Mouse (Mus musculus) cerebral cortex, adult 2 months (tissue): ENCODE measurements around the gene Gm1113.

Experiments used
- WGBS: fragments of 180-500 bp; shearing (Covaris S2); methylation state at CpG from one replicate; pipeline ENCODE4 v1.1.7; 2018; 5-methylcytosine and 5-hydroxymethylcytosine counted together

Gene Gm1113

GRCm38 (mm10) chr9:35518169-35518568, at the start of gene Gm1113:
Gm1113 (minus strand) TSS chr9:35518269.
- 91% methylated on average over 3 of the region's 3 CpGs for WGBS

- WGBS, result 59% methylated on average over 5 of the region's 5 CpGs
These were observed 46.6 kb upstream of the Gm1113 start for GRCm38 (mm10) chr9:35564536-35565240.

GRCm38 (mm10) chr9:35561583-35561982, 43.5 kb upstream of the Gm1113 start:
- WGBS, result 87% methylated on average over 6 of the region's 6 CpGs

- 91% methylated on average over 11 of the region's 11 CpGs for WGBS
These were observed 43.0 kb upstream of the Gm1113 start for GRCm38 (mm10) chr9:35561076-35561475.

- WGBS, result under 1% methylated on average over 31 of the region's 31 CpGs
These were observed 41.2 kb upstream of the Gm1113 start for GRCm38 (mm10) chr9:35559009-35559890.

- WGBS, result under 1% methylated on average over 59 of the region's 59 CpGs
These were observed 40.4 kb upstream of the Gm1113 start, which contains the start of the genes Ddx25 and Pus3 for GRCm38 (mm10) chr9:35558257-35559008. Ddx25 (minus strand) TSS chr9:35558528. Pus3 (plus strand) TSS chr9:35558595.

GRCm38 (mm10) chr9:35556494-35557102, 38.5 kb upstream of the Gm1113 start:
- 77% methylated on average over 12 of the region's 12 CpGs for WGBS

- 81% methylated on average over 9 of the region's 9 CpGs for WGBS
These were observed 30.4 kb upstream of the Gm1113 start for GRCm38 (mm10) chr9:35548455-35548854.

- 73% methylated on average over 9 of the region's 9 CpGs for WGBS
These were observed 28.7 kb upstream of the Gm1113 start for GRCm38 (mm10) chr9:35546745-35547144.

GRCm38 (mm10) chr9:35545704-35546103, 27.6 kb upstream of the Gm1113 start:
- WGBS, result 67% methylated on average over 12 of the region's 12 CpGs

- 89% methylated on average over 2 of the region's 2 CpGs for WGBS
These were observed 26.6 kb upstream of the Gm1113 start for GRCm38 (mm10) chr9:35544666-35545065.

- WGBS, result 88% methylated on average over 14 of the region's 14 CpGs
These were observed 25.2 kb upstream of the Gm1113 start for GRCm38 (mm10) chr9:35543099-35543860.

- 69% methylated on average over 6 of the region's 6 CpGs for WGBS
These were observed 23.9 kb upstream of the Gm1113 start for GRCm38 (mm10) chr9:35541941-35542340.

GRCm38 (mm10) chr9:35541488-35541887, 23.4 kb upstream of the Gm1113 start:
- WGBS, result 16% methylated on average over 6 of the region's 6 CpGs

GRCm38 (mm10) chr9:35541024-35541423, 23.0 kb upstream of the Gm1113 start:
- WGBS, result 91% methylated on average over 5 of the region's 5 CpGs

GRCm38 (mm10) chr9:35539001-35539750, 21.1 kb upstream of the Gm1113 start:
- WGBS, result 74% methylated on average over 13 of the region's 13 CpGs

- 88% methylated on average over 4 of the region's 4 CpGs for WGBS
These were observed 17.8 kb upstream of the Gm1113 start for GRCm38 (mm10) chr9:35535876-35536275.

GRCm38 (mm10) chr9:35535110-35535509, 17.0 kb upstream of the Gm1113 start:
- WGBS, result 6% methylated on average over 2 of the region's 2 CpGs

- 70% methylated on average over 9 of the region's 9 CpGs for WGBS
These were observed 15.2 kb upstream of the Gm1113 start for GRCm38 (mm10) chr9:35533266-35533665.

GRCm38 (mm10) chr9:35529796-35530195, 11.7 kb upstream of the Gm1113 start:
- 41% methylated on average over 1 of the region's 1 CpGs for WGBS
